Mouse (Mus musculus) heart, embryonic 15.5 days (tissue): ENCODE results near the gene Prcc. TPM values are rescaled to one million over a fixed set of nuclear protein-coding genes. Genes with fewer than 3 reads are reported as not detected.
"Not testable (repeated sequence)": the region's sequence is repeated elsewhere in the genome, so short reads cannot be mapped to it uniquely, and the experiment has no call there.

Experiments
- ATAC-seq: fragments of 200-750 bp; cut with Nextera tagmentation; replicated peaks from 2 replicates; pipeline ENCODE4 v1.8.0; 2017; ENCODE audit warnings: low read depth, moderate TSS enrichment; ENCODE audit not compliant: insufficient number of reproducible peaks, insufficient read depth, low FRiP score
- H3K27ac ChIP-seq: fragments of 300-500 bp; sonication (generic); 2 replicates; pipeline ENCODE4 v1.5.1; 2015; ENCODE audit warnings: mild to moderate bottlenecking, inconsistent platforms
- H3K27me3 ChIP-seq: fragments of 300-500 bp; sonication (generic); 2 replicates; pipeline ENCODE4 v1.6.1; 2015; ENCODE audit warnings: inconsistent platforms
- H3K36me3 ChIP-seq: fragments of 300-500 bp; sonication (generic); 2 replicates; pipeline ENCODE4 v1.6.1; 2015; ENCODE audit warnings: mild to moderate bottlenecking, inconsistent platforms
- H3K4me1 ChIP-seq: fragments of 300-500 bp; sonication (generic); replicated peaks from 2 replicates; pipeline ENCODE4 v1.6.1; 2015; ENCODE audit warnings: inconsistent platforms
- H3K4me2 ChIP-seq: fragments of 300-500 bp; sonication (generic); 2 replicates; pipeline ENCODE4 v1.6.1; 2015; ENCODE audit warnings: inconsistent platforms, mild to moderate bottlenecking, moderate library complexity
- H3K4me3 ChIP-seq: fragments of 300-500 bp; sonication (generic); 2 replicates; pipeline ENCODE4 v1.5.1; 2015; ENCODE audit warnings: mild to moderate bottlenecking, inconsistent platforms
- H3K9ac ChIP-seq: fragments of 300-500 bp; sonication (generic); 2 replicates; pipeline ENCODE4 v1.6.1; 2015; ENCODE audit warnings: mild to moderate bottlenecking, inconsistent platforms
- H3K9me3 ChIP-seq: fragments of 300-500 bp; sonication (generic); replicated peaks from 2 replicates; pipeline ENCODE4 v1.6.1; 2016; ENCODE audit warnings: inconsistent platforms
- WGBS: fragments of 180-500 bp; shearing (Covaris S2); methylation state at CpG from one replicate; pipeline ENCODE4 v1.1.7; 2015; ENCODE audit warnings: mixed read lengths; 5-methylcytosine and 5-hydroxymethylcytosine counted together
- polyA plus RNA-seq: library from polyadenylated mRNA; unstranded; fragments of >200 nt; fragmentation: Nextera tagmentation; extraction: Ambion mirVana; gene quantifications from 2 replicates; pipeline ENCODE4 v1.2.1, GENCODE M21; 2015

Gene Prcc
- polyA plus RNA-seq, 1 experiment from 2014 or later, result 11.3 TPM

DNA sequence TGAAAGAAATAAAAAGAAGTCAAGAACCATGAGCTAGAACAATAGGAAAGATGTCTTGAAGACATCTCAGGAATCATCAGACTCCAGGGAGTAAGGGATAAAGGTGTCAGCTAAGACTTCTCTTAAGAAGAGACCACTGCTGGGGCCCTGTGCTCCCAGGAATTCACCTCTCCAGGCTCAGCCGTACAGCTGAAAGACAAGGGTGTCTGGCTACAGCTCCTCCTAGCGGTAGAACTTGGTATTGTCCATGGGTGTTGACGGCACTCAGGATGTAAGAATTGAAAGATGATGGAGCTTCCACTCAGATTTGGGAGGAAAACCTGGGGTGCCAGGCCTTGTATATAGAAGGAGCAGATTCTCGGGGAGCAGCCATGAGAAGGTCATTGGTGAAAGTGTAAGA, 46.8 kb downstream of the Prcc start:
- Histone ChIP-seq H3K27ac (no peak overlapping the region), H3K9ac (no peak overlapping the region), H3K36me3 (no peaks in the 10 kb centered on the region), H3K9me3 (no peaks in the 10 kb centered on the region), H3K4me3 (no peak overlapping the region), H3K4me2 (no peak overlapping the region), H3K4me1 (no peaks in the 10 kb centered on the region), H3K27me3 (peaks cover 7% of the 10 kb centered on the region; the same call in 1 of the 2 replicates)
- WGBS, result 3% methylated on average over 4 of the region's 4 CpGs
- ATAC-seq, result no peak

DNA sequence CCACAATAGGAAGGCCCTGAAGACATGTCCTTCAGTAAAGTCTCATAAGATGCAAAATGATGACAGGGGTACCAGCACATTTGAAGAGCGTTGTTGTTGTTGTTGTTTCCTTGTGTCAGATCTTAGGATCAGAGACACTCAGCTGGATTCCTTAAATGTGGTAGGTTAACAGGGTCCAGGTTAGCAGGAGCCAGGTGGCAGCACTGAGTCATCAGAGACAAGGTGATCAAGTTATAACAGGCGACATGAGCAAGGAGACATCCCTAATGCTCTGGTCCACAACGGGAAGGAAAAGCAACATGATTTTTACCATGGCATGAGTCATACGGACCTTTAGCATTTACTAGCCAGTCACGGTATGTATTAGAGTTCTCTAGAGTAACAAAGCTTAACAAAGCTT, 51.9 kb downstream of the Prcc start:
- Histone ChIP-seq H3K9ac (no peak overlapping the region), H3K4me3 (no peak overlapping the region), H3K4me1 (no peaks in the 10 kb centered on the region), H3K4me2 (no peak overlapping the region), H3K9me3 (no peaks in the 10 kb centered on the region), H3K27me3 (0 out of 2 replicates have a peak, but pooled peaks cover 3% of the 10 kb centered on the region), H3K36me3 (no peaks in the 10 kb centered on the region), H3K27ac (no peak overlapping the region)
- no peak for ATAC-seq
- 63% methylated on average over 5 of the region's 5 CpGs for WGBS

DNA sequence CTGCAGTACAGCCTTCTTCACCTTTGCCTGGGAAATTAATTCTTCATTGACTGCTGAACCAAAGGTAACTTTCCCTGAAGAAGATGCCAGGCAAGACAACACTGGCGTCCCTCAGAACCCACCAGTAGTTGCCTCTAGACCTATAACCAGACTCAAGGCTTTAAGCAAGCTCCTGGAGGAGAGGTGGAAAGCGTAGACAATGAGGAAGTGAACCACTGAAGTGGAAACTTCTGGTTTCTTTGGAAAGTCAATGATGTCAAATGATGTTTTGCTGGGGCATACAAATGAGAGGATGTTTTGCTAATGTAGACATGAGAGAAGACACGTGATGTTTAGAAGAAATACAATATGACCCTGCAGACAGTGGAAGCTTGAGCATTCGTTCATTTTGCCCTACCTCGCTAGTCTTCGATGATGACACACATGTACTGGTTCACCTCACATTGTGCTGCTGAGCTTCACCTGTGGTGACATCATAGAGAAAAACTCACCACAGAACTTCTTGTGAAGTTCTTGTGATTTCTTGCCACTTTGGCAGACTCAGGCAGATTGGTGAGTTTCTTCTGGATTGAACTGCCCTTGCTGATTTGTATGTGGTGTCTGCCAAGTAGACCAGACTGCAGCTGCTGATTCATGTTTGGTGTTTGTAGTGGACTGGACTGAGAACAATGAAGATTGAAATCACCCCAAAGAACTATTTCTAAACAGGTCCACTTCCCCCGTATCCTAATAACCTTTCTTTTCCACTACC, 53.1 kb downstream of the Prcc start:
- Histone ChIP-seq H3K4me3 (no peak overlapping the region), H3K9me3 (no peaks in the 10 kb centered on the region), H3K27ac (no peak overlapping the region), H3K4me1 (no peaks in the 10 kb centered on the region), H3K36me3 (no peaks in the 10 kb centered on the region), H3K4me2 (no peak overlapping the region), H3K9ac (no peak overlapping the region), H3K27me3 (0 out of 2 replicates have a peak, but pooled peaks cover 3% of the 10 kb centered on the region)
- ATAC-seq, result no peak
- 77% methylated on average over 7 of the region's 7 CpGs for WGBS

DNA sequence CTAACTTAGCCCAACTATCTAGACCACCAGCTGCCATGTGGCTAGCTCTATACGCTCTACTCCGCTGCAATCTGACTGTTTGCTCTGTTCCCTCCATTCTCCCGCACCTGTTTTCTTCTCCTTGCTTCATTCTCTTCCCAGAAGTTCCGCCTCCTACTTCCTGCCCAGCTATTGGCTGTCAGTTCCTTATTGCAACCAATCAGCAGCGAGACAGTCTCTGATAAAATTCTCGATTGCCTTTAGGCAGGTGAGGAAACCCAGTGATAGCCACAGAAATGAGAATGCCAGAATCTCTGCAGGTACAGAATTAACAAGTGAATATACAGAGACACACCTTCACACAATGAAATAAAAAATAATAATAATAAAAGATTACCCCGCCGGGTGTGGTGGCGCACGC, 56.4 kb downstream of the Prcc start:
- H3K4me3 ChIP-seq, result no peak overlapping the region
- H3K4me1 ChIP-seq, result no peaks in the 10 kb centered on the region
- no peak overlapping the region for H3K27ac ChIP-seq
- H3K27me3 ChIP-seq, result 0 out of 2 replicates have a peak, but pooled peaks cover 3% of the 10 kb centered on the region
- ATAC-seq, result no peak
- no peak overlapping the region for H3K9ac ChIP-seq
- WGBS, result 49% methylated on average over 10 of the region's 10 CpGs
- no peak overlapping the region for H3K4me2 ChIP-seq
- H3K36me3 ChIP-seq, result no peaks in the 10 kb centered on the region
- H3K9me3 ChIP-seq, result no peaks in the 10 kb centered on the region

DNA sequence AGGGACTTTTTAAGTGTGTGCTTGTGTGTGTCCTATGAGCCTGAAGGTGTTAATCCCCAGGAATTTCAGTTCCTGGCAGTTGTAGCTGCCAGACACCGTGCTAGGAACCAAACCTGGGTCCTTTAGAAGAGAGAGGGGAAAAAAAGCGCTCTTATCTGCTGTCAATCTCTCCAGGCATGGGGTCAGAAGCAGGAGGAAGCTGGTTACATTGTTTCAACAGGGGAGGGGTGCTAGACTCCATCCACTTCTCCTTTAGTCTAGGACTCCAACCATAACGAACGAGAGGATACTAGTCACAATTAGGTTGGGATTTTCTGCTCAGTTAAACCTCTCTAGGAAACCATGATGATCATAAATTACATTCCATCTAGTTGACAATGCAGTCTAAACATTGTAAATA, 57.0 kb downstream of the Prcc start:
- H3K9me3 ChIP-seq, result no peaks in the 10 kb centered on the region
- no peak overlapping the region for H3K9ac ChIP-seq
- H3K27ac ChIP-seq, result no peak overlapping the region
- no peaks in the 10 kb centered on the region for H3K4me1 ChIP-seq
- ATAC-seq, result no peak
- H3K36me3 ChIP-seq, result no peaks in the 10 kb centered on the region
- whole genome bisulfite sequencing, result 45% methylated on average over 4 of the region's 4 CpGs
- 0 out of 2 replicates have a peak, but pooled peaks cover 6% of the 10 kb centered on the region for H3K27me3 ChIP-seq
- H3K4me3 ChIP-seq, result no peak overlapping the region
- H3K4me2 ChIP-seq, result no peak overlapping the region

- H3K36me3 ChIP-seq, H3K27ac ChIP-seq, H3K9me3 ChIP-seq, H3K4me3 ChIP-seq, H3K4me2 ChIP-seq, H3K4me1 ChIP-seq, H3K9ac ChIP-seq, ATAC-seq: not testable (repeated sequence)
- H3K27me3 ChIP-seq, result peaks cover 19% of the 10 kb centered on the region; the same call in 1 of the 2 replicates
- 85% methylated on average over 1 of the region's 1 CpGs for WGBS
These were observed 61.2 kb downstream of the Prcc start, which contains the start of gene Pear1 for GRCm38 (mm10) chr3:87824206-87824605. Pear1 (minus strand) TSS chr3:87824306.

GRCm38 (mm10) chr3:87818226-87818625, 67.2 kb downstream of the Prcc start:
- no peak overlapping the region for H3K4me2 ChIP-seq
- no peak for ATAC-seq
- no peaks in the 10 kb centered on the region for H3K36me3 ChIP-seq
- peaks cover 69% of the 10 kb centered on the region for H3K27me3 ChIP-seq
- WGBS, result 56% methylated on average over 12 of the region's 12 CpGs
- H3K9me3 ChIP-seq, result no peaks in the 10 kb centered on the region
- H3K4me3 ChIP-seq, result no peak overlapping the region
- H3K9ac ChIP-seq, result no peak overlapping the region
- peaks cover 6% of the 10 kb centered on the region for H3K4me1 ChIP-seq
- H3K27ac ChIP-seq, result no peak overlapping the region

DNA sequence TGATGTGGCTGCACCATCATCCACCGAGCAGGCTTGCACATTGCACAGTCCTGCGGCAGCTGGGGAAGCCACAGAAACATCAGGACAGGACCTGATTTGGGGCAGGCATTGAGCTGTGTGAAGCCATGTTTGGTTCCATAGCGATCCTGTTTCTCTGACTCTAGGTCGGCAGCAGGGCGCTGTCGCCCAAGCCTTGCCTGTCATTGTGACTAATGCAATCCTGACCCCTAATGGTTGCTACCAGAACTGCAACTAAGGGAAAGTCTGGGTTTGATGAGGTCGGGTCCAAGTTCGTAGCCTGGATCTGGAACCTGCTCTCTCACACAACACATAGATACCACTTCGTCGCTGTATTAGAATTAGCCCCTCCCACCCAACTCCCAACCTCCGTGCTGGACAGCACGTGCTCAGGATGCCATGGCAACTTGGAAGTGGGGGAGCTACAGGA, 68.7 kb downstream of the Prcc start:
- Histone ChIP-seq H3K27ac (no peak overlapping the region), H3K36me3 (no peaks in the 10 kb centered on the region), H3K9ac (no peak overlapping the region; the same call in 1 of the 2 replicates), H3K4me3 (no peak overlapping the region), H3K4me1 (peaks cover 6% of the 10 kb centered on the region), H3K9me3 (no peaks in the 10 kb centered on the region), H3K27me3 (peaks cover 78% of the 10 kb centered on the region), H3K4me2 (peak overlapping the region; percentile 37)
- 5% methylated on average over 12 of the region's 12 CpGs for WGBS
- ATAC-seq, result 0 out of 2 replicates have a peak, but pooled peaks have one; percentile 23

DNA sequence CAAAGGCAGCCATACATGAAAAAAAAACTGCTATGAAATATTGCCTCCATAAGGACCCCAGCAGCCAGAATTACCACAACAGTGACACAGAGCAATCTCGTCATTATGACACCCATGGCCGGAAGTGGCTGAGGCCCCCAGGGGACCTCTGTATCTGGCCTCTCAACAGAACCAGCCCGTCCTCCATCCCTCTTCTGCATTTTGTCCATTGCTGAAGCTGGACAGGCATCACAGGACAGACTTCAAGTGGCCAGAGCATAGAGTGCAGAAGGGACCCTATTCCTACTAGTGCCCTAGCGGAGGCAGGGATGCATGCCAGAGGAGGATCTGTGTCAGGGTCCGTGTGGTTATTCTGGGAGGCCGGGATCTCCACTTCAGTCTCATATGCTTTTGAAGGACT, 69.2 kb downstream of the Prcc start:
- ATAC-seq, result no peak
- Histone ChIP-seq H3K9ac (no peak overlapping the region; the same call in 1 of the 2 replicates), H3K4me2 (peak overlapping the region; percentile 37), H3K27ac (no peak overlapping the region), H3K27me3 (peaks cover 78% of the 10 kb centered on the region), H3K4me3 (no peak overlapping the region), H3K9me3 (no peaks in the 10 kb centered on the region), H3K36me3 (no peaks in the 10 kb centered on the region), H3K4me1 (peaks cover 6% of the 10 kb centered on the region)
- WGBS, result 40% methylated on average over 6 of the region's 6 CpGs

- Histone ChIP-seq H3K27me3 (peaks cover 90% of the 10 kb centered on the region), H3K4me2 (no peak overlapping the region), H3K9me3 (no peaks in the 10 kb centered on the region), H3K4me3 (no peak overlapping the region), H3K4me1 (peaks cover 15% of the 10 kb centered on the region), H3K36me3 (no peaks in the 10 kb centered on the region), H3K27ac (no peak overlapping the region), H3K9ac (no peak overlapping the region)
- ATAC-seq, result no peak
- WGBS, result 39% methylated on average over 10 of the region's 10 CpGs
These were observed 72.5 kb downstream of the Prcc start for GRCm38 (mm10) chr3:87812873-87813272.

- no peak overlapping the region for H3K4me2 ChIP-seq
- no peak overlapping the region for H3K9ac ChIP-seq
- H3K9me3 ChIP-seq, result no peaks in the 10 kb centered on the region
- 76% methylated on average over 4 of the region's 4 CpGs for WGBS
- H3K27me3 ChIP-seq, result peaks cover 89% of the 10 kb centered on the region
- H3K27ac ChIP-seq, result no peak overlapping the region
- peaks cover 15% of the 10 kb centered on the region for H3K4me1 ChIP-seq
- H3K36me3 ChIP-seq, result no peaks in the 10 kb centered on the region
- H3K4me3 ChIP-seq, result no peak overlapping the region
- ATAC-seq, result no peak
These were observed 73.0 kb downstream of the Prcc start for GRCm38 (mm10) chr3:87812413-87812812.

GRCm38 (mm10) chr3:87811297-87811696, 74.1 kb downstream of the Prcc start:
- H3K36me3 ChIP-seq, result no peaks in the 10 kb centered on the region
- no peak for ATAC-seq
- H3K27me3 ChIP-seq, result peaks cover 90% of the 10 kb centered on the region
- H3K9ac ChIP-seq, result no peak overlapping the region
- WGBS, result 75% methylated on average over 8 of the region's 8 CpGs
- H3K27ac ChIP-seq, result no peak overlapping the region
- peaks cover 12% of the 10 kb centered on the region for H3K4me1 ChIP-seq
- no peak overlapping the region for H3K4me3 ChIP-seq
- no peak overlapping the region for H3K4me2 ChIP-seq
- H3K9me3 ChIP-seq, result no peaks in the 10 kb centered on the region
